Mouse (Mus musculus): ENCODE measurements around the gene Mfsd4b3.
"Not testable (repeated sequence)": the region's sequence is repeated elsewhere in the genome, so short reads cannot be mapped to it uniquely, and the experiment has no call there.

Gene Mfsd4b3

GRCm38 (mm10) chr10:39924556-39924955 lies 35.4 kb downstream of the Mfsd4b3 start:
- DNase-seq (ENCODE audit: low read depth, low spot score), result not testable (repeated sequence)

GRCm38 (mm10) chr10:39912616-39913015 lies 47.3 kb downstream of the Mfsd4b3 start:
- no peak for DNase-seq (ENCODE audit: low read depth, low spot score)

GRCm38 (mm10) chr10:39908768-39909441 lies 51.0 kb downstream of the Mfsd4b3 start:
- no peak for DNase-seq (ENCODE audit: low read depth, low spot score)

- DNase-seq (ENCODE audit: low read depth, low spot score), result no peak
These were observed 52.9 kb downstream of the Mfsd4b3 start for GRCm38 (mm10) chr10:39906799-39907658.

DNA sequence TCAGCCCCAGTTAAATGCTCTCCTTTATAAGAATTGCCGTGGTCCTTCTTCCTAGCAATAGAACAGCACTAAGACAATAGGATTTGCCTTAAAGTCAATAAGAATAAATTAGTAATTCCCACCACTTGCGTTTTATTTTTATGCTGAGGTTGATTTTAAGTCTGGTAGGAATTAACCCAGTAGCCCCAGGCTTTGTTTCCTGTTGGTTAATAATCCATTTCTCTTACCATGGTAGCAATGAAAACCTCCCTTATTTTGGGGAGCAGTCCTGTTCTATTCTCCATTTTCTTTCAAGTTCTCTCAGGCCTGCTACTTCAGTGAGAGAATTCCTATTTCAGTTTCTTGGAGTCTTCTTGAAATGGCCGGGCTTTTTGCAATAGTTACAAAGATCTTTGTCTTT lies 55.8 kb downstream of the Mfsd4b3 start:
- DNase-seq (ENCODE audit: low read depth, low spot score), result no peak

- DNase-seq (ENCODE audit: low read depth, low spot score), result peak; percentile 91
These were observed 61.0 kb downstream of the Mfsd4b3 start, which contains the start of gene Mfsd4b4 for GRCm38 (mm10) chr10:39898874-39899371. Mfsd4b4 (minus strand) TSS chr10:39899238.
